Mouse (Mus musculus): ENCODE data around the gene Zfp507. TPM values are rescaled to one million over a fixed set of nuclear protein-coding genes. Genes with fewer than 3 reads are reported as not detected.
A peak's percentile ranks its signal among the peaks of the same experiment; 100 is the strongest.

Gene Zfp507
- polyA plus RNA-seq, 1 experiment from 2014 or later: 5.2 TPM

DNA sequence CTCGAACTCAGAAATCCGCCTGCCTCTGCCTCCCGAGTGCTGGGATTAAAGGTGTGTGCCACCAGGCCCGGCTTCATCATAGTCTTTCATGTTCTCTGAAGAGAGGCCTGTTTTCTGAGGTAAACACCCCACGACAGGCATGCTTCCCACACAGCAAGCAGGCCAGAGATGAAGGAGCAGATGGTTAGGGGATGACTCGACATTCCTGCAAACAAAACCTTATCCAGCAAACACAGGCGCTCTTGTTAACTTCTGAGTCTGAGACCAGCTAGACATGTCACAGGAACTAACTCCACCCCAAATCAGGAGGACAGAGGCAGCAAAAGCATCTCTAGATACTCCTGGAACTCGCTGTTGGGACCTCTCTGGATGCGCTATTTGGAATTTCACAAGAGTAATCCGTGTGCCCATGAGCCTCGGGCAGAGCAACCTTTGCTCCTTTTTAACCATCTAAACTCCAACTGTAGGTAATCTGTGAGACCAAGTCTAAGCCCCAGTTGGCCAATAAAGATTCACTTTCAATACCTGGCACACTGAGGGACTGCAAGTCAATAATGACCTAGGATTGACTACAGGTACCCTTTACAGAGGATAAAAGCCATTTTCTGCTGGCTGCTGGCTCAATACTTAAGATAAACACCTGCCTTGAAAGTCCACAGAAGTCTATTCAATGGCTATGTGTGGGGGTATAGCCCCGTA, 10.5 kb downstream of the Zfp507 start:
- no peak overlapping the region for H3K9ac ChIP-seq (ENCODE audit: low read depth, low read length)

GRCm38 (mm10) chr7:35790926-35791325, 11.9 kb downstream of the Zfp507 start:
- no peaks in the 10 kb centered on the region for H3K9me3 ChIP-seq (replicated peaks; ENCODE audit: control insufficient read depth, low read length)
- peaks cover 10% of the 10 kb centered on the region for H3K4me1 ChIP-seq (ENCODE audit: control insufficient read depth, low read depth, low read length)
- no peak overlapping the region for H3K4me3 ChIP-seq (ENCODE audit: low read depth, low read length)
- 75% methylated on average over 8 of the region's 8 CpGs for WGBS (ENCODE audit: insufficient replicate concordance)
- H3K4me2 ChIP-seq (ENCODE audit: low read depth, low read length): no peak overlapping the region
- no peak for ATAC-seq (ENCODE audit: low read depth)
- no peaks in the 10 kb centered on the region for H3K27me3 ChIP-seq (ENCODE audit: control insufficient read depth, insufficient read depth, low read depth, low read length)
- peaks cover 56% of the 10 kb centered on the region for H3K36me3 ChIP-seq (ENCODE audit: control insufficient read depth, insufficient read depth)
- H3K27ac ChIP-seq (ENCODE audit: low read length): no peak overlapping the region
- H3K9ac ChIP-seq (ENCODE audit: low read depth, low read length): no peak overlapping the region

More for the DNA sequence above, 10.5 kb downstream of the Zfp507 start:
- Histone ChIP-seq H3K4me2 (ENCODE audit: low read depth, low read length) (no peak overlapping the region), H3K27me3 (ENCODE audit: control insufficient read depth, insufficient read depth, low read depth, low read length) (no peaks in the 10 kb centered on the region), H3K36me3 (ENCODE audit: control insufficient read depth, insufficient read depth) (peaks cover 46% of the 10 kb centered on the region), H3K4me3 (ENCODE audit: low read depth, low read length) (no peak overlapping the region), H3K4me1 (ENCODE audit: control insufficient read depth, low read depth, low read length) (peaks cover 10% of the 10 kb centered on the region), H3K27ac (ENCODE audit: low read length) (no peak overlapping the region), H3K9me3 (replicated peaks; ENCODE audit: control insufficient read depth, low read length) (no peaks in the 10 kb centered on the region)
- ATAC-seq (ENCODE audit: low read depth): peak; percentile 51
- 50% methylated on average over 12 of the region's 12 CpGs for WGBS (ENCODE audit: insufficient replicate concordance)

GRCm38 (mm10) chr7:35790201-35790600, 12.6 kb downstream of the Zfp507 start:
- ATAC-seq (ENCODE audit: low read depth): no peak
- 84% methylated on average over 8 of the region's 8 CpGs for WGBS (ENCODE audit: insufficient replicate concordance)
- H3K27me3 ChIP-seq (ENCODE audit: control insufficient read depth, insufficient read depth, low read depth, low read length): no peaks in the 10 kb centered on the region
- H3K4me2 ChIP-seq (ENCODE audit: low read depth, low read length): no peak overlapping the region
- H3K9ac ChIP-seq (ENCODE audit: low read depth, low read length): no peak overlapping the region
- no peaks in the 10 kb centered on the region for H3K9me3 ChIP-seq (replicated peaks; ENCODE audit: control insufficient read depth, low read length)
- peaks cover 58% of the 10 kb centered on the region for H3K36me3 ChIP-seq (ENCODE audit: control insufficient read depth, insufficient read depth)
- H3K27ac ChIP-seq (ENCODE audit: low read length): no peak overlapping the region
- no peak overlapping the region for H3K4me3 ChIP-seq (ENCODE audit: low read depth, low read length)
- H3K4me1 ChIP-seq (ENCODE audit: control insufficient read depth, low read depth, low read length): peaks cover 10% of the 10 kb centered on the region

DNA sequence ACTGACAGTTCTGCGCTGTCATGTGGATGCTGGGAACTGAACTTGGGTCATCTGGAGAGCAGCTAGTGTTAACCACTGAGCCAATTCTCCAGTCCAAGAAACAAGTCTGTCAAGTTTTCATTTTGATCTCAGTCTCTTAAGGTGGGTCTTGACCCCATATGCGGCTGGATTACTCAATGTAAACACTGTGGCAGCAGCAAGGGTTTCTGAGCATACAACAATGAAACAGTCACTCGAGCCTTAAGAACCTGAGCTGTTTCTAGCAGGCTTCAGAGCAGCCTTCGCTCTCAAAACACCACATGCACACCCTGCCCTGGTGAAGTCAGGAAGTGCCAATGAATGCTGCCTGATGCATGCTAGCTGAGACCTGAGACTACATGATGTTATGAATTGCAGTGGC, 17.2 kb downstream of the Zfp507 start:
- Histone ChIP-seq H3K27me3 (ENCODE audit: control insufficient read depth, insufficient read depth, low read depth, low read length) (no peaks in the 10 kb centered on the region), H3K27ac (ENCODE audit: low read length) (no peak overlapping the region), H3K9me3 (replicated peaks; ENCODE audit: control insufficient read depth, low read length) (no peaks in the 10 kb centered on the region), H3K4me3 (ENCODE audit: low read depth, low read length) (no peak overlapping the region), H3K4me1 (ENCODE audit: control insufficient read depth, low read depth, low read length) (no peaks in the 10 kb centered on the region), H3K36me3 (ENCODE audit: control insufficient read depth, insufficient read depth) (peaks cover 34% of the 10 kb centered on the region), H3K9ac (ENCODE audit: low read depth, low read length) (no peak overlapping the region), H3K4me2 (ENCODE audit: low read depth, low read length) (no peak overlapping the region)
- ATAC-seq (ENCODE audit: low read depth): no peak
- WGBS (ENCODE audit: insufficient replicate concordance): 84% methylated on average over 4 of the region's 4 CpGs

GRCm38 (mm10) chr7:35782252-35782651, 20.6 kb downstream of the Zfp507 start:
- no peak overlapping the region for H3K4me3 ChIP-seq (ENCODE audit: low read depth, low read length)
- no peak overlapping the region for H3K27ac ChIP-seq (ENCODE audit: low read length)
- H3K27me3 ChIP-seq (ENCODE audit: control insufficient read depth, insufficient read depth, low read depth, low read length): no peaks in the 10 kb centered on the region
- H3K4me2 ChIP-seq (ENCODE audit: low read depth, low read length): no peak overlapping the region
- no peaks in the 10 kb centered on the region for H3K9me3 ChIP-seq (replicated peaks; ENCODE audit: control insufficient read depth, low read length)
- peaks cover 26% of the 10 kb centered on the region for H3K36me3 ChIP-seq (ENCODE audit: control insufficient read depth, insufficient read depth)
- H3K4me1 ChIP-seq (ENCODE audit: control insufficient read depth, low read depth, low read length): no peaks in the 10 kb centered on the region
- ATAC-seq (ENCODE audit: low read depth): no peak
- H3K9ac ChIP-seq (ENCODE audit: low read depth, low read length): no peak overlapping the region

- Histone ChIP-seq H3K4me1 (ENCODE audit: control insufficient read depth, low read depth, low read length) (peaks cover 7% of the 10 kb centered on the region), H3K9ac (ENCODE audit: low read depth, low read length) (no peak overlapping the region), H3K27ac (ENCODE audit: low read length) (no peak overlapping the region; the same call in 1 of the 2 replicates), H3K36me3 (ENCODE audit: control insufficient read depth, insufficient read depth) (peaks cover 34% of the 10 kb centered on the region), H3K4me2 (ENCODE audit: low read depth, low read length) (no peak overlapping the region), H3K9me3 (replicated peaks; ENCODE audit: control insufficient read depth, low read length) (no peaks in the 10 kb centered on the region), H3K4me3 (ENCODE audit: low read depth, low read length) (no peak overlapping the region), H3K27me3 (ENCODE audit: control insufficient read depth, insufficient read depth, low read depth, low read length) (no peaks in the 10 kb centered on the region)
- 78% methylated on average over 12 of the region's 12 CpGs for WGBS (ENCODE audit: insufficient replicate concordance)
- ATAC-seq (ENCODE audit: low read depth): peak; percentile 61
Measured at GRCm38 (mm10) chr7:35774127-35774526, 28.7 kb downstream of the Zfp507 start.

GRCm38 (mm10) chr7:35772347-35772746, 30.5 kb downstream of the Zfp507 start:
- no peak overlapping the region for H3K9ac ChIP-seq (ENCODE audit: low read depth, low read length)
- no peak for ATAC-seq (ENCODE audit: low read depth)
- H3K27me3 ChIP-seq (ENCODE audit: control insufficient read depth, insufficient read depth, low read depth, low read length): no peaks in the 10 kb centered on the region
- no peak overlapping the region for H3K4me2 ChIP-seq (ENCODE audit: low read depth, low read length)
- H3K9me3 ChIP-seq (replicated peaks; ENCODE audit: control insufficient read depth, low read length): no peaks in the 10 kb centered on the region
- 83% methylated on average over 8 of the region's 8 CpGs for WGBS (ENCODE audit: insufficient replicate concordance)
- H3K4me3 ChIP-seq (ENCODE audit: low read depth, low read length): no peak overlapping the region
- H3K27ac ChIP-seq (ENCODE audit: low read length): no peak overlapping the region
- H3K36me3 ChIP-seq (ENCODE audit: control insufficient read depth, insufficient read depth): peaks cover 23% of the 10 kb centered on the region
- H3K4me1 ChIP-seq (ENCODE audit: control insufficient read depth, low read depth, low read length): peaks cover 7% of the 10 kb centered on the region

GRCm38 (mm10) chr7:35771106-35771505, 31.7 kb downstream of the Zfp507 start:
- Histone ChIP-seq H3K27ac (ENCODE audit: low read length) (no peak overlapping the region), H3K4me2 (ENCODE audit: low read depth, low read length) (no peak overlapping the region), H3K27me3 (ENCODE audit: control insufficient read depth, insufficient read depth, low read depth, low read length) (no peaks in the 10 kb centered on the region), H3K36me3 (ENCODE audit: control insufficient read depth, insufficient read depth) (peaks cover 20% of the 10 kb centered on the region), H3K9me3 (replicated peaks; ENCODE audit: control insufficient read depth, low read length) (no peaks in the 10 kb centered on the region), H3K9ac (ENCODE audit: low read depth, low read length) (no peak overlapping the region), H3K4me1 (ENCODE audit: control insufficient read depth, low read depth, low read length) (peaks cover 7% of the 10 kb centered on the region), H3K4me3 (ENCODE audit: low read depth, low read length) (no peak overlapping the region)
- no peak for ATAC-seq (ENCODE audit: low read depth)

- Histone ChIP-seq H3K4me2 (ENCODE audit: low read depth, low read length) (no peak overlapping the region), H3K9me3 (replicated peaks; ENCODE audit: control insufficient read depth, low read length) (no peaks in the 10 kb centered on the region), H3K4me3 (ENCODE audit: low read depth, low read length) (no peak overlapping the region), H3K4me1 (ENCODE audit: control insufficient read depth, low read depth, low read length) (peaks cover 7% of the 10 kb centered on the region), H3K27me3 (ENCODE audit: control insufficient read depth, insufficient read depth, low read depth, low read length) (no peaks in the 10 kb centered on the region), H3K9ac (ENCODE audit: low read depth, low read length) (no peak overlapping the region), H3K27ac (ENCODE audit: low read length) (no peak overlapping the region), H3K36me3 (ENCODE audit: control insufficient read depth, insufficient read depth) (peaks cover 13% of the 10 kb centered on the region; the same call in 1 of the 2 replicates)
- peak; percentile 50; the same call in 1 of the 2 replicates for ATAC-seq (ENCODE audit: low read depth)
- WGBS (ENCODE audit: insufficient replicate concordance): 37% methylated on average over 7 of the region's 7 CpGs
Measured at GRCm38 (mm10) chr7:35770122-35770521, 32.7 kb downstream of the Zfp507 start.

All from liver, embryonic 16.5 days (tissue).